Mouse (Mus musculus) lung, postnatal 0 days (tissue): ENCODE measurements around the gene Hnf1a.

Experiments
- CTCF ChIP-seq: IDR thresholded peaks from 2 replicates; pipeline ENCODE4 v1.5.1; 2016; ENCODE audit warnings: antibody characterized with exemption, mild to moderate bottlenecking
- EP300 ChIP-seq: IDR thresholded peaks from 2 replicates; pipeline ENCODE4 v1.6.1; 2016; ENCODE audit warnings: antibody characterized with exemption, mild to moderate bottlenecking, control low read depth

- TF ChIP-seq CTCF (no peak), EP300 (no peak)
Observed at GRCm38 (mm10) chr5:114964967-114965898, 5.7 kb downstream of the Hnf1a start.
